Mouse (Mus musculus): ENCODE data around the gene Strip1.
A peak's percentile ranks its signal among the peaks of the same experiment; 100 is the strongest.

The Strip1 gene

GRCm38 (mm10) chr3:107626751-107627150 lies 4.7 kb downstream of the Strip1 start:
- no peak for DNase-seq

- DNase-seq = no peak
Measured at GRCm38 (mm10) chr3:107625536-107625935, 6.0 kb downstream of the Strip1 start.

DNA sequence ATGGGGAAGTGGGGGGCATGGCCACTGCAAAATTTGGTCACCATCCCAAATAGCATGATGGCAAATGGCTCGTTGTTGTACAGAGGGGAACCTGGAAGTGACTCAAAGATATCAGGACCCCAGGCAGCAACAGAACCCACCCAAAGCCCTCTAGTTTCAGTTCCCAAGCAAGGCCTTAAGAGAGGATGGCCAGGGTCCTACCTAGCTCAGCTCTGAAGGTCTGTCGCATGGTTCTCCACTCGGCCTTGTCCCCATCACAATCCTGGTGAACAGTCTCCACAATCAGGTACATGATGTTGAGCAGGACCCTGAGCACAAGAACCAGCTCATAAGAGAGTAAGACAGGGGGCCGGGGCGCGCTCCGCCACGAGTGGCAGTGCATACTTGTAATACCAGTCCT lies 7.1 kb downstream of the Strip1 start:
- no peak for DNase-seq

DNA sequence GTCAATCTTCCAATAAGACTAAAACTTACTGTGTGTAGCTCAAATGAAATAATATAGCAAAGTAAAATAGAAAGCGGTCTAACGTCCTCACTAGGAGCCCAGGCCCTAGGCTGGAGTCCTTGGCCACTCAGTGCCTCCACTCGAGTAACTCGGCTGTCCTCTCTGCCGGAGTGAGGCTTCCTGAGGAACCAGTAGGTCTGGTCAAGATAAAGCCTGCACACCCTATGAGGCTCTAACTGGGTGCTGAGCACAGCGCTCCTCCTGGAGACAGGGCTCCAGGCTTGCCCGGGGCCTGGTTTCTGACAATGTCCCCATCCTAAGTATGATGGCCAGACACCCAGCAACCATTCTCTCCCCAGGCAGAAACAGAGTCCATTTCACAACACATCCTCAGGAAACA lies 9.0 kb downstream of the Strip1 start:
- no peak for DNase-seq

GRCm38 (mm10) chr3:107621286-107622075 lies 10.0 kb downstream of the Strip1 start:
- no peak for DNase-seq

- DNase-seq = no peak
Measured at GRCm38 (mm10) chr3:107619911-107620310, 11.6 kb downstream of the Strip1 start.

GRCm38 (mm10) chr3:107617800-107618199 lies 13.7 kb downstream of the Strip1 start:
- DNase-seq = no peak

DNA sequence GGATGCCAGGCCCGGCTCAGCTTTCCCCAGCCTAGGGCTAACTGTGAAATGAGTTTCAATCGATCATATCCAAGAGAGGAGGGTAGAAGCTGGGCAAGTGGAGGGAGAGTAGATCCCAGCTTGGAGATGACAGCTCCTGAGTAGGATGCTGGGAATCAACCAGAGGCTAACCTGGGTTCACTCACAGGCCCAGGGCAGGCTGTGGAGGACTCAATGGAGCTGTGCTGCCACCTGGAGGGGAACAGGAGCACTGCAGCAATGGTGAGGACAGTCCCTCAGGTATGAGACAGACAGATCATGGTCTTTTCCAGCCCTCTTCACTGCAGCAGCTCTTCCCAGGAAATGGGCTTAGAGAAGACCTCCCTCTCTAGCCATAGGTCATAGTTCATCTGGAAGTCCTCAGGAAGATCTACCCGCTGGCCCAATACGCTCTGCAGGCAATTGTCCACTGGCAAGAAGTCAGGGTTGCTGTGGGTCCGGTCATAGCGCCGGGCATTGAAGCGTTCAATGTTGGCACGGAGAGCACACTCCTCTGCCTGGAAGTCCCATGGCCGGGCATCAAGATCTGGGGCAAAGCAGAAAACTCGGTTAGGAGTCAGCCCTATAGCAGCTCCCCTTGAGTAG lies 18.5 kb downstream of the Strip1 start:
- peak; percentile 68 for DNase-seq

- DNase-seq = no peak
Measured at GRCm38 (mm10) chr3:107611394-107611793, 20.1 kb downstream of the Strip1 start.

DNA sequence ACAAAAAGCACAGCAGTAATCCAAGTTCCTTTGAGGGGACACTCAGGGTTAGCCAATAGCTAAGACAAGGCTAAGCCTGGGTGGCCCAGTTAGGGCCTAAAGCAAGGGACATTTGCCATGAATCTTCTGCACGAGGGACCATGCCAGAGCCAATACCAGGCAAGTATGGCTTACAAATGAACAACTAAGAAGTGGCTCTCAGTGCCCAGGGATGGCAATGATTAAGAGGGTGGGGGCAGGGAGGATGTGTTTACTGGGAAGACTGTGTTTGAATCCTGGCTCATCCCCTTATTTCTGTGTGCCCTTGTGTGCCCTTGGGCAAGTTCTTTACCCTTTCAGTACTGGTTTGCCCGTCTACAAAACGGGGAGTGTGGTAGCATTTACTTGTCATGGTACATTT lies 22.1 kb downstream of the Strip1 start:
- no peak for DNase-seq

DNA sequence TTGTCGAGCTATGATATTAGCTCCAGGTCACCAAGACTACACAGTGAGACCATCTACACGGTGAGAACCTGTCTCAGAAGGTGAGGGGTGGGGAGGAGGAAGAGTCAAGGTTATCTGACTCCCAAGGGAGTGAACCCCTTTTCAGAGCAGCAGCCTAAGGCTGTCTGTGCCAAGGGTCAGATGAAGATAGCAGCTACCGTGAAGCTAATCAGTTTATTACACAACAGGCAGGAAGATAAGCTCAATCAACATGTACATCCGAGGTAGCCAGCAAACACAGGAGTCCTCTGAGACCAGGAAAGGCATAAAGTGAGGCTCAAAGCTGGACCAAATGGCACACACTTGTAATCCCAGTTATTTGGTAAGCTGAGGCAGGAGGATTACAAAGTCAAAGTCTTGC lies 22.7 kb downstream of the Strip1 start:
- no peak for DNase-seq

GRCm38 (mm10) chr3:107607221-107607620 lies 24.3 kb downstream of the Strip1 start:
- no peak for DNase-seq

DNA sequence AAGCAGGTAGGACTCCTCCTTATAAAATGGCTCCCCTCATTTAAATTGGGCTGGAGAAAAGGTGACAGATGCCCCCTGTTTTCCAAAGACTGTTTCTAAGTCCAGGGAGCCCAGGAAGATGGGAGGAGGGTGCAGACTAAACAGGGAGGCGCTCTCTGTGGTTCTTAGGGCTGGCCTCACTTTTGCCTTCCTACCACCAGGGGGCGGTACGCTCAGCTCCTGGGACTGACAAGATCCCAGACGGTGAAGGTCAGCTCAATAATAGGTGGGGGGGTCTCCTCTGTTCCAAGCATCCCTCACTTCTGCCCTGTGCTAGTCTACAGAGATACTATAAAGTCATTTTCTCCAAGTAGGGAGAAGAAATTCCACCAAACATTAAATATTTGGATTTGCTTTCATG lies 26.2 kb downstream of the Strip1 start:
- DNase-seq = peak; percentile 57

GRCm38 (mm10) chr3:107600127-107600526 lies 31.4 kb downstream of the Strip1 start:
- no peak for DNase-seq

DNA sequence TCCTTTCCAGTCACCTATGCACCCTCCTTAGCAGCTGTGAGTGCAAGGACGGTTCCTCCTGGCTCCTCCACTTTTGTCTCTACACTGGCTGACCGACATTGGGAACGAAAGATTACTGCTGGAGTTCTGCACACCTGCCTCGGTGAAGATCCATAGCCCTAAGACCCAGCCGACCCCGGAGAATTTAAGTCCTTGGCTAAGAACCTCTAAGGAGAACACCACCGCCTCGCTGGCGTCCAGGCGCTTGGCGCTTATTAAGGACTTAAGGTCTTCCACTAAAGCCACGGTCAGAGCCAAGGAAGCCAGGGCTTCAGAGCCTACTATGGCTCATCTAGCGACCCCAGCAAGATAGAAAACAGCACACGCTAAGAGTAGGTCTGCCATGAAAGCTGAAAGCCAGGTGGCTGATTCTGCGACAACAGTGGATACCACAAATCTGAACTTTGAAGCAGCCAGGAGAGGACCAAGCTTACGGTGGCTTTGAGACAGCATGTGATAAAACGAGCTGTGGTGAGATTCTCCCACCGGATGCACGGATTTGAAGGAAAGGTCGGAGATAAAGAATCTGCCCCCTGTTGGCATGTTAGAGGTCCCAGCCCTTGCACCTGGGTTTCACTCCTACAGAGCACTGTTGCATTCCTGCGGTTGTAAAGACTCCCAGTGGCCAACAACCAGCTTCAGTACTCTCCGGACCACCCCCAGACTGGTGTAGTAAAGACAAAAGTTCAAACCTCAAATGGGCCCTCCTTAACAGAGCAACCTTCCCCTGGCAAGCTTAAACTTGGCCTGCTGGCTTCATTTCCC lies 33.7 kb downstream of the Strip1 start:
- no peak for DNase-seq

GRCm38 (mm10) chr3:107597134-107597533 lies 34.4 kb downstream of the Strip1 start:
- no peak for DNase-seq

GRCm38 (mm10) chr3:107596559-107596958 lies 34.9 kb downstream of the Strip1 start:
- DNase-seq = no peak

- DNase-seq = no peak
Measured at GRCm38 (mm10) chr3:107595938-107596461, 35.5 kb downstream of the Strip1 start.

DNA sequence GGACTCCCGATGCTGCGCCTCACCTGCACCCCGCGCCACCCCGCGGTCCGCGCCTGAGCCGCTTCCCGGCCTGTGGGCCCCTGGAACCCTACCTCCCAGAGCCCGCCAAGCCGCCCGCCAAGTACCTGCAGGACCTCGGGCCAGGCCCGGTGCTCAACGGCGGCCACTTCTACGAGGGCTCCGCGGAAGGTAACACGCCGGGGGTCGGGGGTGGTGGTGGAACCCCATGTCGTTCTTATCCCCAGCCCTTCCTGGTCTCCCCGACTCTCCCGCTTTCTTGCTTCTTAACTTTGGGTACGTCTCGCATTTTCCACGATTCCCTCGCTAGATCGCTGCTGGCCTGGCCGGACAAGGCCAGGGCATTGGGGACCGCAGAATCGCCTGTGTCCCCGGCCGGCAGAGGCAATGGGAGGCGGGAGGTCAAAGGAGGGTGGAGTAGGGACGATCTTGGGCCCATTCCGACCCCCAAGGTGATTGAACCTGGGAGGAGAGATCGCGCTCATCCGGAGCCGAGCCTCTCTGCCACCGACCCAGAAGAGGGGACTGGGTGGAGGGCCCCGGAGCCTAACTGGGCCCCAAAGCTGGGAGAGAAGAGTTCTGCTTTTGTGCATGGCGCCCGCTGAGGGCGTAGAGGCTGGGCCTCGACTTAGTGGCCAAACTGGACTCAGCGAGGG lies 36.1 kb downstream of the Strip1 start:
- no peak for DNase-seq

DNA sequence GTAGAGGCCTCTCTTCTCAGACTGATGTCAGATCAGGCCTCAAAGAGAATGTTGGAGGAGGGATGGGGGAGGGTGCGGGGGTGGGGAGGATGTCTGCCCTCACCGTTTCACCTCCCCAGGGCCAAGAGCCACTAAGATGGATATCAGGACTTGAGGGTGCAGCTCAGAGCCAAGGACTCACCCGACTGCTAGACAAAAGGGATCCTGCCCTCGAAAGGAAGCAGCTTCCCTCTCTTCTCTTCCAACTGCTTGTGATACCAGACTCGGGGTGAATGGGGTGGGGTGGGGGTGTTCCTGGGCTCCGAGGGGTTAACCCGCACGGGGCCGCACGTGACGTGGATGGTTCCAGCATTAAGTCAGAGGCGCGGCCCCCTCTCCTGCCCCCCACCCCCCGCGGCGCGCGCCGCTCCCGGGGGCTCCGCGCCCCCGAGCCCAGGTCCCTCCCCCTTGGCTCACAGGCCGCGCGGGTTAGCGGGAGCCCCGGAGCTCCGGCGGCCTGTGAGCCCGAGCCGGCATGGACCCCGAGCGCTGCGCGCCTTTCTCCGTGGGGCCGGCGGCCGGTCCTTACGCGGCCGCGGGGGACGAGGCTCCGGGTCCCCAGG lies 36.7 kb downstream of the Strip1 start, which contains the start of gene Alx3:
Alx3 (plus strand) TSS at position 370 of the 602 bp plus-strand sequence.
- DNase-seq = no peak

DNA sequence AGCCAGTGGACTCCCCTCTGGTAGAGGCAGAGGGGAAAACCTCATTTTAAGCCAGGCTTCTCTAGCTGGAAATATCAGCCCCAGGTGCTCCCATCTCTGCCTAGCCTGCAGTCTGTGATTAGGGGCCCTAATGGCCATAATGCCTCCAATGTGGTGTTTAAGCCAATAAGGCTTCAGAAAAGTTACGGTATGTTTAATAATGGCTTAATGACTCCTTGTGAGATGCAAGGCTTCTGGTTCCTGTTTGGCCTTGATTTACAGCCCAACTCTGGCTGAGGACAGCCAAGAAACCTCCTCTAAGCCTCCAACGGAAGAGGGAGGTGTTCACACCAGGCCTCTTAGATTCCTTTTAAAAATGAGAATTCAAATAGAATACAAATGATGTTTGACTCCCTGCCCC lies 37.9 kb downstream of the Strip1 start:
- no peak for DNase-seq

- DNase-seq = no peak
Measured at GRCm38 (mm10) chr3:107591612-107592011, 39.9 kb downstream of the Strip1 start.
